Mouse (Mus musculus) spleen, adult 2 months (tissue): ENCODE measurements around the gene Saysd1. TPM values are rescaled to one million over a fixed set of nuclear protein-coding genes. Genes with fewer than 3 reads are reported as not detected.

ENCODE experiments used
- DNase-seq, 2 experiments: peaks; one replicate each; pipeline versions ENCODE4 v3.0.0 to v3.0.0-alpha.2; 2012 to 2021; ENCODE audit warnings: low spot score in 2 of 2, low read depth in 1 of 2
- H3K27ac ChIP-seq: fragments of 200-500 bp; 2 replicates; pipeline ENCODE4 v1.5.1; 2012; ENCODE audit warnings: low read length, inconsistent platforms; ENCODE audit not compliant: insufficient read depth
- H3K27me3 ChIP-seq: fragments of 200-500 bp; 2 replicates; pipeline ENCODE4 v1.6.1; 2012; ENCODE audit warnings: mild to moderate bottlenecking, moderate library complexity, low read length, inconsistent platforms; ENCODE audit not compliant: control insufficient read depth, insufficient read depth
- H3K36me3 ChIP-seq: fragments of 200-500 bp; 2 replicates; pipeline ENCODE4 v1.6.1; 2012; ENCODE audit warnings: mild to moderate bottlenecking, low read length, inconsistent platforms; ENCODE audit not compliant: control insufficient read depth, insufficient read depth
- H3K4me1 ChIP-seq: fragments of 200-500 bp; 2 replicates; pipeline ENCODE4 v1.6.1; 2011; ENCODE audit warnings: inconsistent platforms; ENCODE audit not compliant: control insufficient read depth, insufficient read depth, insufficient read length
- H3K4me3 ChIP-seq: fragments of 200-500 bp; 2 replicates; pipeline ENCODE4 v1.5.1; 2011; ENCODE audit warnings: mild to moderate bottlenecking, inconsistent platforms; ENCODE audit not compliant: insufficient read depth, insufficient read length; ENCODE audit errors: extremely low read depth
- CTCF ChIP-seq: fragments of 200-500 bp; IDR thresholded peaks from 2 replicates; pipeline ENCODE4 v1.5.1; 2011; ENCODE audit warnings: mild to moderate bottlenecking, inconsistent platforms; ENCODE audit not compliant: insufficient read depth, insufficient read length, insufficient replicate concordance; ENCODE audit errors: extremely low read depth
- POLR2A ChIP-seq: fragments of 200-500 bp; IDR thresholded peaks from 2 replicates; pipeline ENCODE4 v1.6.1; 2011; ENCODE audit warnings: low read depth, low read length, inconsistent platforms
- WGBS: fragments of 180-500 bp; shearing (Covaris S2); methylation state at CpG from one replicate; pipeline ENCODE4 v1.1.7; 2018; 5-methylcytosine and 5-hydroxymethylcytosine counted together
- polyA plus RNA-seq: library from polyadenylated mRNA; depleted of rRNA; stranded (reverse); fragments of >200 nt; gene quantifications from 2 replicates; pipeline ENCODE4 v1.2.3, GENCODE M21; 2012; rRNA removed

Gene Saysd1
- 6.1 and 6.8 TPM in 2 replicates for polyA plus RNA-seq

- no peak for DNase-seq
- H3K27ac ChIP-seq: no peak within 1 kb of the TSS
- H3K36me3 ChIP-seq: peaks cover 9% of the 10 kb centered on the region
- H3K4me1 ChIP-seq: no peaks in the 10 kb centered on the region
- TF ChIP-seq CTCF (no peak), POLR2A (no peak)
- H3K4me3 ChIP-seq: no peak within 1 kb of the TSS
- WGBS: 89% methylated on average over 16 of the region's 16 CpGs
- H3K27me3 ChIP-seq: no peaks in the 10 kb centered on the region
These were observed at the start of gene Saysd1 for GRCm38 (mm10) chr14:20138484-20139355. Gene Saysd1, minus strand, starts transcription at chr14:20138534.

- no peaks in the 10 kb centered on the region for H3K27me3 ChIP-seq
- TF ChIP-seq POLR2A (no peak), CTCF (no peak)
- DNase-seq: no peak
- WGBS: 87% methylated on average over 9 of the region's 9 CpGs
- no peak overlapping the region for H3K4me3 ChIP-seq
- H3K27ac ChIP-seq: no peak overlapping the region
- peaks cover 6% of the 10 kb centered on the region; the same call in 1 of the 2 replicates for H3K4me1 ChIP-seq
- no peaks in the 10 kb centered on the region for H3K36me3 ChIP-seq
These were observed 47.1 kb upstream of the Saysd1 start for GRCm38 (mm10) chr14:20185426-20185825.

- no peaks in the 10 kb centered on the region for H3K27me3 ChIP-seq
- no peaks in the 10 kb centered on the region for H3K36me3 ChIP-seq
- no peak overlapping the region for H3K27ac ChIP-seq
- peaks cover 15% of the 10 kb centered on the region for H3K4me1 ChIP-seq
- no peak overlapping the region for H3K4me3 ChIP-seq
- no peak for DNase-seq
- no peak for TF ChIP-seq POLR2A
- no peak for TF ChIP-seq CTCF
- WGBS: 87% methylated on average over 5 of the region's 5 CpGs
These were observed 45.4 kb upstream of the Saysd1 start for GRCm38 (mm10) chr14:20183701-20184100.

GRCm38 (mm10) chr14:20182596-20182995 is 44.3 kb upstream of the Saysd1 start:
- Histone ChIP-seq H3K4me3 (no peak overlapping the region), H3K4me1 (peaks cover 18% of the 10 kb centered on the region), H3K27me3 (no peaks in the 10 kb centered on the region), H3K36me3 (no peaks in the 10 kb centered on the region), H3K27ac (no peak overlapping the region)
- DNase-seq: no peak
- TF ChIP-seq CTCF (no peak), POLR2A (no peak)
- 90% methylated on average over 7 of the region's 7 CpGs for WGBS

GRCm38 (mm10) chr14:20181466-20181921 is 43.2 kb upstream of the Saysd1 start, which contains the start of gene Kcnk5:
Gene Kcnk5, minus strand, starts transcription at chr14:20181809.
- Histone ChIP-seq H3K4me1 (peaks cover 18% of the 10 kb centered on the region), H3K4me3 (peak within 1 kb of the TSS; percentile 65), H3K27me3 (no peaks in the 10 kb centered on the region), H3K27ac (peak within 1 kb of the TSS; percentile 25; the same call in 1 of the 2 replicates), H3K36me3 (no peaks in the 10 kb centered on the region)
- WGBS: under 1% methylated on average over 36 of the region's 36 CpGs
- TF ChIP-seq CTCF: no peak
- peak; percentile 81 for TF ChIP-seq POLR2A
- DNase-seq: peak; percentile 65 to 82

- peak overlapping the region; percentile 25; the same call in 1 of the 2 replicates for H3K27ac ChIP-seq
- under 1% methylated on average over 24 of the region's 24 CpGs for WGBS
- no peak for DNase-seq
These were observed 42.4 kb upstream of the Saysd1 start for GRCm38 (mm10) chr14:20180751-20181162.

More at GRCm38 (mm10) chr14:20180751-20181162, 42.4 kb upstream of the Saysd1 start:
- Histone ChIP-seq H3K4me1 (peaks cover 20% of the 10 kb centered on the region), H3K36me3 (no peaks in the 10 kb centered on the region), H3K27me3 (no peaks in the 10 kb centered on the region), H3K4me3 (peak overlapping the region; percentile 65)
- TF ChIP-seq POLR2A (no peak), CTCF (no peak)
